Mouse (Mus musculus) forebrain, embryonic 16.5 days (tissue): Measurements from ENCODE around the gene Helz2. TPM values are rescaled to one million over a fixed set of nuclear protein-coding genes. Genes with fewer than 3 reads are reported as not detected.

ENCODE experiments used
- ATAC-seq: fragments of 200-750 bp; cut with Nextera tagmentation; 2 replicates; pipeline ENCODE4 v1.8.0; 2017; ENCODE audit warnings: mild to moderate bottlenecking, moderate library complexity
- H3K27ac ChIP-seq: fragments of 300-500 bp; sonication (generic); 2 replicates; pipeline ENCODE4 v1.5.1; 2014; ENCODE audit warnings: low read length, control low read depth
- H3K27me3 ChIP-seq: fragments of 300-500 bp; sonication (generic); replicated peaks from 2 replicates; pipeline ENCODE4 v1.6.1; 2014; ENCODE audit warnings: low read length; ENCODE audit not compliant: control insufficient read depth, insufficient read depth
- H3K36me3 ChIP-seq: fragments of 300-500 bp; sonication (generic); 2 replicates; pipeline ENCODE4 v1.6.1; 2014; ENCODE audit not compliant: control insufficient read depth, insufficient read depth
- H3K4me1 ChIP-seq: fragments of 300-500 bp; sonication (generic); replicated peaks from 2 replicates; pipeline ENCODE4 v1.6.1; 2014; ENCODE audit warnings: low read length; ENCODE audit not compliant: control insufficient read depth, insufficient read depth
- H3K4me2 ChIP-seq: fragments of 300-500 bp; sonication (generic); 2 replicates; pipeline ENCODE4 v1.6.1; 2014; ENCODE audit warnings: mild to moderate bottlenecking, low read length, control low read depth
- H3K4me3 ChIP-seq: fragments of 300-500 bp; sonication (generic); replicated peaks from 2 replicates; pipeline ENCODE4 v1.5.1; 2014; ENCODE audit warnings: mild to moderate bottlenecking, low read length, control low read depth
- H3K9ac ChIP-seq: fragments of 300-500 bp; sonication (generic); replicated peaks from 2 replicates; pipeline ENCODE4 v1.6.1; 2014; ENCODE audit warnings: low read depth, low read length, control low read depth
- H3K9me3 ChIP-seq: fragments of 300-500 bp; sonication (generic); 2 replicates; pipeline ENCODE4 v1.6.1; 2016; ENCODE audit warnings: low read length; ENCODE audit not compliant: control insufficient read depth
- WGBS: fragments of 180-500 bp; shearing (Covaris S2); extraction: QIAGEN DNeasy Blood & Tissue Kit; methylation state at CpG from one replicate; pipeline ENCODE4 v1.1.7; 2014; 5-methylcytosine and 5-hydroxymethylcytosine counted together
- polyA plus RNA-seq: library from polyadenylated mRNA; unstranded; fragments of >200 nt; fragmentation: Nextera tagmentation; extraction: Ambion mirVana; gene quantifications from 2 replicates; pipeline ENCODE4 v1.2.1, GENCODE M21; 2015

The Helz2 gene
- polyA plus RNA-seq, 1 experiment from 2014 or later: 0.42 TPM

GRCm38 (mm10) chr2:181228335-181228734 is 13.5 kb downstream of the Helz2 start:
- WGBS: 71% methylated on average over 1 of the region's 1 CpGs

GRCm38 (mm10) chr2:181227122-181227521 is 14.7 kb downstream of the Helz2 start:
- no peaks in the 10 kb centered on the region for H3K9me3 ChIP-seq
- H3K9ac ChIP-seq: no peak overlapping the region
- H3K4me1 ChIP-seq: no peaks in the 10 kb centered on the region
- no peaks in the 10 kb centered on the region for H3K27me3 ChIP-seq
- H3K36me3 ChIP-seq: no peaks in the 10 kb centered on the region
- 89% methylated on average over 3 of the region's 3 CpGs for WGBS
- H3K4me3 ChIP-seq: no peak overlapping the region
- no peak overlapping the region for H3K27ac ChIP-seq
- ATAC-seq: no peak
- no peak overlapping the region for H3K4me2 ChIP-seq

More at GRCm38 (mm10) chr2:181228335-181228734, 13.5 kb downstream of the Helz2 start:
- no peaks in the 10 kb centered on the region for H3K36me3 ChIP-seq
- no peak overlapping the region for H3K9ac ChIP-seq
- H3K9me3 ChIP-seq: no peaks in the 10 kb centered on the region
- no peaks in the 10 kb centered on the region for H3K27me3 ChIP-seq
- no peak overlapping the region for H3K4me3 ChIP-seq
- ATAC-seq: no peak
- H3K4me2 ChIP-seq: no peak overlapping the region
- H3K4me1 ChIP-seq: no peaks in the 10 kb centered on the region
- no peak overlapping the region for H3K27ac ChIP-seq

GRCm38 (mm10) chr2:181224994-181225393 is 16.8 kb downstream of the Helz2 start:
- WGBS: 90% methylated on average over 2 of the region's 2 CpGs
- Histone ChIP-seq H3K4me2 (no peak overlapping the region), H3K4me3 (no peak overlapping the region), H3K27me3 (no peaks in the 10 kb centered on the region), H3K9me3 (no peaks in the 10 kb centered on the region), H3K27ac (no peak overlapping the region), H3K4me1 (peaks cover 2% of the 10 kb centered on the region), H3K36me3 (no peaks in the 10 kb centered on the region), H3K9ac (no peak overlapping the region)
- ATAC-seq: no peak

- H3K4me1 ChIP-seq: peaks cover 9% of the 10 kb centered on the region
- H3K4me3 ChIP-seq: no peak overlapping the region
- H3K27me3 ChIP-seq: no peaks in the 10 kb centered on the region
- H3K27ac ChIP-seq: no peak overlapping the region
- 38% methylated on average over 2 of the region's 2 CpGs for WGBS
- H3K36me3 ChIP-seq: no peaks in the 10 kb centered on the region
- no peak overlapping the region for H3K9ac ChIP-seq
- H3K9me3 ChIP-seq: no peaks in the 10 kb centered on the region
- H3K4me2 ChIP-seq: peak overlapping the region; percentile 53
- no peak for ATAC-seq
Measured at GRCm38 (mm10) chr2:181220361-181220760, 21.5 kb downstream of the Helz2 start.

- ATAC-seq: peak; percentile 69; the same call in 1 of the 2 replicates
- 4% methylated on average over 25 of the region's 25 CpGs for WGBS
- Histone ChIP-seq H3K4me3 (peak within 1 kb of the TSS; percentile 26), H3K9me3 (no peaks in the 10 kb centered on the region), H3K4me2 (peak within 1 kb of the TSS; percentile 53), H3K36me3 (no peaks in the 10 kb centered on the region), H3K9ac (peak within 1 kb of the TSS; percentile 22; the same call in 1 of the 2 replicates), H3K27me3 (no peaks in the 10 kb centered on the region), H3K4me1 (peaks cover 9% of the 10 kb centered on the region), H3K27ac (no peak within 1 kb of the TSS)
Measured at GRCm38 (mm10) chr2:181219538-181220216, 22.1 kb downstream of the Helz2 start, which contains the start of gene Fndc11. Gene Fndc11, plus strand, starts transcription at chr2:181220013.

- Histone ChIP-seq H3K4me1 (peaks cover 9% of the 10 kb centered on the region), H3K9me3 (no peaks in the 10 kb centered on the region), H3K27me3 (peaks cover 1% of the 10 kb centered on the region), H3K4me2 (no peak overlapping the region), H3K27ac (no peak overlapping the region), H3K4me3 (no peak overlapping the region), H3K36me3 (no peaks in the 10 kb centered on the region), H3K9ac (no peak overlapping the region)
- 64% methylated on average over 5 of the region's 5 CpGs for WGBS
- no peak for ATAC-seq
Measured at GRCm38 (mm10) chr2:181218881-181219485, 22.8 kb downstream of the Helz2 start.

- Histone ChIP-seq H3K36me3 (no peaks in the 10 kb centered on the region), H3K9me3 (no peaks in the 10 kb centered on the region), H3K4me3 (no peak overlapping the region), H3K27me3 (peaks cover 30% of the 10 kb centered on the region), H3K4me1 (peaks cover 18% of the 10 kb centered on the region), H3K9ac (no peak overlapping the region), H3K27ac (no peak overlapping the region), H3K4me2 (no peak overlapping the region)
- ATAC-seq: no peak
- 93% methylated on average over 6 of the region's 6 CpGs for WGBS
Measured at GRCm38 (mm10) chr2:181216037-181216436, 25.8 kb downstream of the Helz2 start.

- Histone ChIP-seq H3K4me3 (peak within 1 kb of the TSS; percentile 29), H3K27ac (no peak within 1 kb of the TSS), H3K9ac (no peak within 1 kb of the TSS)
Measured at GRCm38 (mm10) chr2:181213021-181213445, 28.8 kb downstream of the Helz2 start, which contains the start of gene Srms. Gene Srms, minus strand, starts transcription at chr2:181213185.

GRCm38 (mm10) chr2:181212389-181213020 is 29.3 kb downstream of the Helz2 start:
- Histone ChIP-seq H3K27me3 (peaks cover 30% of the 10 kb centered on the region), H3K9me3 (no peaks in the 10 kb centered on the region), H3K4me1 (peaks cover 9% of the 10 kb centered on the region), H3K4me2 (peak overlapping the region; percentile 46), H3K4me3 (peak overlapping the region; percentile 29), H3K9ac (no peak overlapping the region), H3K36me3 (no peaks in the 10 kb centered on the region), H3K27ac (no peak overlapping the region)
- ATAC-seq: no peak
- 2% methylated on average over 34 of the region's 34 CpGs for WGBS

More at GRCm38 (mm10) chr2:181213021-181213445, 28.8 kb downstream of the Helz2 start, which contains the start of gene Srms:
- Histone ChIP-seq H3K9me3 (no peaks in the 10 kb centered on the region), H3K4me1 (peaks cover 9% of the 10 kb centered on the region), H3K36me3 (no peaks in the 10 kb centered on the region), H3K27me3 (peaks cover 30% of the 10 kb centered on the region), H3K4me2 (peak within 1 kb of the TSS; percentile 46)
- under 1% methylated on average over 17 of the region's 17 CpGs for WGBS
- ATAC-seq: no peak
